Mouse (Mus musculus) liver, embryonic 12.5 days (tissue): ENCODE measurements at regions not wholly inside any gene's neighbourhood (a gene's known extent, or its start where the extent isn't known, plus 50 kb on each side); places are given as distances from the start of the nearest gene placed in this dataset.

Experiments
- ATAC-seq: fragments of 200-750 bp; cut with Nextera tagmentation; 2 replicates; pipeline ENCODE4 v1.8.0; 2017; ENCODE audit warnings: moderate number of reproducible peaks, mild to moderate bottlenecking, moderate library complexity
- H3K27ac ChIP-seq: fragments of 300-500 bp; sonication (generic); 2 replicates; pipeline ENCODE4 v1.5.1; 2016; ENCODE audit warnings: mild to moderate bottlenecking
- H3K27me3 ChIP-seq: fragments of 300-500 bp; sonication (generic); replicated peaks from 2 replicates; pipeline ENCODE4 v1.6.1; 2016; ENCODE audit warnings: mild to moderate bottlenecking, moderate library complexity
- H3K36me3 ChIP-seq: fragments of 300-500 bp; sonication (generic); 2 replicates; pipeline ENCODE4 v1.6.1; 2016; ENCODE audit warnings: mild to moderate bottlenecking, moderate library complexity
- H3K4me1 ChIP-seq: fragments of 300-500 bp; sonication (generic); 2 replicates; pipeline ENCODE4 v1.6.1; 2016
- H3K4me2 ChIP-seq: fragments of 300-500 bp; sonication (generic); 2 replicates; pipeline ENCODE4 v1.6.1; 2016; ENCODE audit warnings: mild to moderate bottlenecking, moderate library complexity
- H3K4me3 ChIP-seq: fragments of 300-500 bp; sonication (generic); 2 replicates; pipeline ENCODE4 v1.5.1; 2016; ENCODE audit warnings: mild to moderate bottlenecking, moderate library complexity
- H3K9ac ChIP-seq: fragments of 300-500 bp; sonication (generic); 2 replicates; pipeline ENCODE4 v1.6.1; 2016; ENCODE audit warnings: mild to moderate bottlenecking, moderate library complexity
- H3K9me3 ChIP-seq: fragments of 300-500 bp; sonication (generic); replicated peaks from 2 replicates; pipeline ENCODE4 v1.6.1; 2016; ENCODE audit warnings: mild to moderate bottlenecking, moderate library complexity
- WGBS: fragments of 180-500 bp; shearing (Covaris S2); methylation state at CpG from one replicate; pipeline ENCODE4 v1.1.7; 2016; ENCODE audit not compliant: insufficient replicate concordance; 5-methylcytosine and 5-hydroxymethylcytosine counted together

GRCm38 (mm10) chr3:131014092-131014716 lies 96.1 kb upstream of the Lef1 start:
- Histone ChIP-seq H3K9ac (no peak overlapping the region), H3K4me3 (no peak overlapping the region), H3K27me3 (no peaks in the 10 kb centered on the region), H3K36me3 (no peaks in the 10 kb centered on the region), H3K9me3 (no peaks in the 10 kb centered on the region), H3K4me1 (no peaks in the 10 kb centered on the region), H3K27ac (no peak overlapping the region), H3K4me2 (no peak overlapping the region)
- no peak for ATAC-seq
- WGBS: 39% methylated on average over 12 of the region's 12 CpGs

GRCm38 (mm10) chr3:131000701-131001100 lies 109.6 kb upstream of the Lef1 start:
- no peaks in the 10 kb centered on the region for H3K9me3 ChIP-seq
- no peak overlapping the region for H3K4me2 ChIP-seq
- no peak overlapping the region for H3K27ac ChIP-seq
- no peaks in the 10 kb centered on the region for H3K36me3 ChIP-seq
- 78% methylated on average over 13 of the region's 13 CpGs for WGBS
- no peaks in the 10 kb centered on the region for H3K4me1 ChIP-seq
- no peak overlapping the region for H3K9ac ChIP-seq
- H3K27me3 ChIP-seq: no peaks in the 10 kb centered on the region
- no peak overlapping the region for H3K4me3 ChIP-seq
- no peak for ATAC-seq

- no peak overlapping the region for H3K27ac ChIP-seq
- WGBS: 63% methylated on average over 3 of the region's 3 CpGs
- H3K4me1 ChIP-seq: no peaks in the 10 kb centered on the region
- no peak for ATAC-seq
- no peaks in the 10 kb centered on the region for H3K27me3 ChIP-seq
- no peak overlapping the region for H3K4me2 ChIP-seq
- no peaks in the 10 kb centered on the region for H3K36me3 ChIP-seq
- no peak overlapping the region for H3K9ac ChIP-seq
- no peaks in the 10 kb centered on the region for H3K9me3 ChIP-seq
- no peak overlapping the region for H3K4me3 ChIP-seq
Observed at GRCm38 (mm10) chr3:131000252-131000651, 110.0 kb upstream of the Lef1 start.

- H3K27me3 ChIP-seq: no peaks in the 10 kb centered on the region
- no peak overlapping the region for H3K27ac ChIP-seq
- 68% methylated on average over 6 of the region's 6 CpGs for WGBS
- no peak overlapping the region for H3K9ac ChIP-seq
- H3K4me1 ChIP-seq: no peaks in the 10 kb centered on the region
- H3K4me2 ChIP-seq: no peak overlapping the region
- H3K9me3 ChIP-seq: no peaks in the 10 kb centered on the region
- no peaks in the 10 kb centered on the region for H3K36me3 ChIP-seq
- ATAC-seq: no peak
- H3K4me3 ChIP-seq: no peak overlapping the region
Observed at GRCm38 (mm10) chr3:130999818-131000217, 110.5 kb upstream of the Lef1 start.

- Histone ChIP-seq H3K4me3 (no peak overlapping the region), H3K9ac (no peak overlapping the region), H3K4me2 (no peak overlapping the region), H3K9me3 (no peaks in the 10 kb centered on the region), H3K27ac (no peak overlapping the region), H3K27me3 (no peaks in the 10 kb centered on the region), H3K4me1 (no peaks in the 10 kb centered on the region), H3K36me3 (no peaks in the 10 kb centered on the region)
- no peak for ATAC-seq
- 54% methylated on average over 10 of the region's 10 CpGs for WGBS
Observed at GRCm38 (mm10) chr3:130998433-130998832, 111.8 kb upstream of the Lef1 start.

GRCm38 (mm10) chr3:130996786-130997185 lies 113.5 kb upstream of the Lef1 start:
- H3K27me3 ChIP-seq: no peaks in the 10 kb centered on the region
- H3K36me3 ChIP-seq: no peaks in the 10 kb centered on the region
- H3K27ac ChIP-seq: no peak overlapping the region
- WGBS: 52% methylated on average over 11 of the region's 11 CpGs
- no peak overlapping the region for H3K4me2 ChIP-seq
- H3K4me1 ChIP-seq: no peaks in the 10 kb centered on the region
- no peak overlapping the region for H3K4me3 ChIP-seq
- ATAC-seq: no peak
- no peaks in the 10 kb centered on the region for H3K9me3 ChIP-seq
- H3K9ac ChIP-seq: no peak overlapping the region

GRCm38 (mm10) chr3:130991971-130992370 lies 118.3 kb upstream of the Lef1 start:
- 66% methylated on average over 9 of the region's 9 CpGs for WGBS
- no peak overlapping the region for H3K9ac ChIP-seq
- H3K4me1 ChIP-seq: no peaks in the 10 kb centered on the region
- no peaks in the 10 kb centered on the region for H3K36me3 ChIP-seq
- H3K4me2 ChIP-seq: no peak overlapping the region
- H3K9me3 ChIP-seq: no peaks in the 10 kb centered on the region
- H3K27ac ChIP-seq: no peak overlapping the region
- no peak for ATAC-seq
- H3K27me3 ChIP-seq: no peaks in the 10 kb centered on the region
- H3K4me3 ChIP-seq: no peak overlapping the region

- H3K27ac ChIP-seq: no peak overlapping the region
- no peak overlapping the region for H3K9ac ChIP-seq
- H3K4me1 ChIP-seq: no peaks in the 10 kb centered on the region
- no peaks in the 10 kb centered on the region for H3K27me3 ChIP-seq
- H3K4me3 ChIP-seq: no peak overlapping the region
- 81% methylated on average over 2 of the region's 2 CpGs for WGBS
- no peaks in the 10 kb centered on the region for H3K9me3 ChIP-seq
- ATAC-seq: no peak
- no peaks in the 10 kb centered on the region for H3K36me3 ChIP-seq
- no peak overlapping the region for H3K4me2 ChIP-seq
Observed at GRCm38 (mm10) chr3:130986708-130987107, 123.6 kb upstream of the Lef1 start.

- H3K9ac ChIP-seq: no peak overlapping the region
Observed at GRCm38 (mm10) chr3:130986101-130986500, 124.2 kb upstream of the Lef1 start.

GRCm38 (mm10) chr3:130981566-130981965 lies 128.7 kb upstream of the Lef1 start:
- no peak for ATAC-seq

More at GRCm38 (mm10) chr3:130986101-130986500, 124.2 kb upstream of the Lef1 start:
- Histone ChIP-seq H3K9me3 (no peaks in the 10 kb centered on the region), H3K4me3 (no peak overlapping the region), H3K36me3 (no peaks in the 10 kb centered on the region), H3K27ac (no peak overlapping the region), H3K4me2 (no peak overlapping the region), H3K4me1 (no peaks in the 10 kb centered on the region), H3K27me3 (no peaks in the 10 kb centered on the region)
- WGBS: 77% methylated on average over 2 of the region's 2 CpGs
- no peak for ATAC-seq

GRCm38 (mm10) chr3:130978986-130979642 lies 131.2 kb upstream of the Lef1 start:
- Histone ChIP-seq H3K4me3 (no peak overlapping the region), H3K9ac (no peak overlapping the region), H3K4me1 (no peaks in the 10 kb centered on the region), H3K36me3 (no peaks in the 10 kb centered on the region), H3K27me3 (no peaks in the 10 kb centered on the region), H3K9me3 (no peaks in the 10 kb centered on the region), H3K27ac (no peak overlapping the region), H3K4me2 (no peak overlapping the region)
- ATAC-seq: no peak
- 62% methylated on average over 14 of the region's 14 CpGs for WGBS

More at GRCm38 (mm10) chr3:130981566-130981965, 128.7 kb upstream of the Lef1 start:
- H3K27me3 ChIP-seq: no peaks in the 10 kb centered on the region
- no peaks in the 10 kb centered on the region for H3K4me1 ChIP-seq
- H3K9me3 ChIP-seq: no peaks in the 10 kb centered on the region
- no peak overlapping the region for H3K4me3 ChIP-seq
- H3K9ac ChIP-seq: no peak overlapping the region
- no peaks in the 10 kb centered on the region for H3K36me3 ChIP-seq
- H3K27ac ChIP-seq: no peak overlapping the region
- no peak overlapping the region for H3K4me2 ChIP-seq

GRCm38 (mm10) chr3:130977921-130978700 lies 132.2 kb upstream of the Lef1 start:
- H3K9me3 ChIP-seq: no peaks in the 10 kb centered on the region
- H3K9ac ChIP-seq: no peak overlapping the region
- 30% methylated on average over 13 of the region's 13 CpGs for WGBS
- no peaks in the 10 kb centered on the region for H3K27me3 ChIP-seq
- no peak for ATAC-seq
- no peak overlapping the region for H3K4me2 ChIP-seq
- no peaks in the 10 kb centered on the region for H3K36me3 ChIP-seq
- H3K4me1 ChIP-seq: no peaks in the 10 kb centered on the region
- H3K27ac ChIP-seq: no peak overlapping the region
- H3K4me3 ChIP-seq: no peak overlapping the region
